Mouse (Mus musculus) adipocyte (in vitro differentiated cells): ENCODE data around the gene Fabp6.

Source experiments
- DNase-seq: peaks from one replicate; pipeline ENCODE4 v3.0.0-alpha.2; 2016; ENCODE audit warnings: low spot score

Gene Fabp6

GRCm38 (mm10) chr11:43546678-43547077 is 54.7 kb downstream of the Fabp6 start:
- no peak for DNase-seq
